Mouse (Mus musculus) midbrain, embryonic 16.5 days (tissue): ENCODE data around the gene Grm5. TPM values are rescaled to one million over a fixed set of nuclear protein-coding genes. Genes with fewer than 3 reads are reported as not detected.

Experiments used
- ATAC-seq: fragments of 200-750 bp; cut with Nextera tagmentation; 2 replicates; pipeline ENCODE4 v1.8.0; 2017; ENCODE audit warnings: moderate TSS enrichment
- H3K27ac ChIP-seq: fragments of 300-500 bp; sonication (generic); 2 replicates; pipeline ENCODE4 v1.5.1; 2014; ENCODE audit warnings: mild to moderate bottlenecking, low read length, mixed read lengths
- H3K27me3 ChIP-seq: fragments of 300-500 bp; sonication (generic); 2 replicates; pipeline ENCODE4 v1.6.1; 2014; ENCODE audit warnings: low read depth, low read length, mixed read lengths; ENCODE audit not compliant: control insufficient read depth, insufficient read depth
- H3K36me3 ChIP-seq: fragments of 300-500 bp; sonication (generic); 2 replicates; pipeline ENCODE4 v1.6.1; 2014; ENCODE audit warnings: mild to moderate bottlenecking, low read length, moderate library complexity, mixed read lengths; ENCODE audit not compliant: control insufficient read depth, insufficient read depth
- H3K4me1 ChIP-seq: fragments of 300-500 bp; sonication (generic); 2 replicates; pipeline ENCODE4 v1.6.1; 2014; ENCODE audit warnings: mild to moderate bottlenecking, low read length, mixed read lengths; ENCODE audit not compliant: control insufficient read depth, insufficient read depth
- H3K4me2 ChIP-seq: fragments of 300-500 bp; sonication (generic); 2 replicates; pipeline ENCODE4 v1.6.1; 2014; ENCODE audit warnings: mild to moderate bottlenecking, low read length, mixed read lengths
- H3K4me3 ChIP-seq: fragments of 300-500 bp; sonication (generic); 2 replicates; pipeline ENCODE4 v1.5.1; 2014; ENCODE audit warnings: low read depth, mild to moderate bottlenecking, low read length, moderate library complexity, mixed read lengths
- H3K9ac ChIP-seq: fragments of 300-500 bp; sonication (generic); 2 replicates; pipeline ENCODE4 v1.6.1; 2014; ENCODE audit warnings: low read depth, low read length, mixed read lengths
- H3K9me3 ChIP-seq: fragments of 300-500 bp; sonication (generic); replicated peaks from 2 replicates; pipeline ENCODE4 v1.6.1; 2014; ENCODE audit warnings: mild to moderate bottlenecking, low read length, mixed read lengths; ENCODE audit not compliant: control insufficient read depth, poor library complexity, severe bottlenecking
- WGBS: fragments of 180-500 bp; shearing (Covaris S2); extraction: QIAGEN DNeasy Blood & Tissue Kit; methylation state at CpG from one replicate; pipeline ENCODE4 v1.1.7; 2014; 5-methylcytosine and 5-hydroxymethylcytosine counted together
- polyA plus RNA-seq: library from polyadenylated mRNA; unstranded; fragments of >200 nt; fragmentation: Nextera tagmentation; extraction: Ambion mirVana; gene quantifications from 2 replicates; pipeline ENCODE4 v1.2.1, GENCODE M21; 2015

Grm5 gene
- polyA plus RNA-seq, 1 experiment from 2014 or later = 66.9 TPM

GRCm38 (mm10) chr7:87650610-87651009 is 66.6 kb downstream of the Grm5 start:
- no peak for ATAC-seq
- H3K9ac ChIP-seq = no peak overlapping the region
- H3K4me3 ChIP-seq = no peak overlapping the region
- H3K4me2 ChIP-seq = no peak overlapping the region
- no peaks in the 10 kb centered on the region for H3K36me3 ChIP-seq
- H3K9me3 ChIP-seq = no peaks in the 10 kb centered on the region
- H3K4me1 ChIP-seq = no peaks in the 10 kb centered on the region
- no peaks in the 10 kb centered on the region for H3K27me3 ChIP-seq
- WGBS = 57% methylated on average over 3 of the region's 3 CpGs
- H3K27ac ChIP-seq = no peak overlapping the region

GRCm38 (mm10) chr7:87661794-87662193 is 77.8 kb downstream of the Grm5 start:
- no peaks in the 10 kb centered on the region for H3K36me3 ChIP-seq
- no peak overlapping the region for H3K9ac ChIP-seq
- no peak overlapping the region for H3K4me3 ChIP-seq
- H3K27ac ChIP-seq = no peak overlapping the region
- H3K27me3 ChIP-seq = no peaks in the 10 kb centered on the region
- H3K9me3 ChIP-seq = no peaks in the 10 kb centered on the region
- no peak for ATAC-seq
- WGBS = 68% methylated on average over 3 of the region's 3 CpGs
- H3K4me2 ChIP-seq = no peak overlapping the region
- H3K4me1 ChIP-seq = no peaks in the 10 kb centered on the region

DNA sequence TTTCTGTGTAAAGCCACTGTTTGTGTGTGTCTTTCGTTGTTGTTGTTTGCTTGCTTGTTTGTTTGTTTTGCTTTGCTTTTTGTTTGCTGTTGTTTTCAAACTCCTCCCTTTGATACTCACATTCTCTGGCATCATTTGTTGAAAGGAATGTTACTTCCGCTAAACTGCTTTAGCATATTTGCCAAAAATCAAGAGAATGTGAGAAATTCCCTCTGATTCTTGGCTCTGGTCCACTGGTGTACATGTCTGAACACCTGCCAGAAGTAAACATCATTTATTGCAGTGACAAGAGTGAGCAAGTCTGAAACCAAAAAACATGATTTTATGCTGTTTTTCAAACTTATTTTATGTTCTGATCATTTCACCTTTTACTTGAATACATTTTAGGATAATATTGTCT is 80.1 kb downstream of the Grm5 start:
- Histone ChIP-seq H3K9me3 (no peaks in the 10 kb centered on the region), H3K9ac (no peak overlapping the region), H3K27me3 (no peaks in the 10 kb centered on the region), H3K4me3 (no peak overlapping the region), H3K4me2 (no peak overlapping the region), H3K27ac (no peak overlapping the region), H3K36me3 (no peaks in the 10 kb centered on the region), H3K4me1 (no peaks in the 10 kb centered on the region)
- ATAC-seq = no peak
- 77% methylated on average over 2 of the region's 2 CpGs for WGBS

DNA sequence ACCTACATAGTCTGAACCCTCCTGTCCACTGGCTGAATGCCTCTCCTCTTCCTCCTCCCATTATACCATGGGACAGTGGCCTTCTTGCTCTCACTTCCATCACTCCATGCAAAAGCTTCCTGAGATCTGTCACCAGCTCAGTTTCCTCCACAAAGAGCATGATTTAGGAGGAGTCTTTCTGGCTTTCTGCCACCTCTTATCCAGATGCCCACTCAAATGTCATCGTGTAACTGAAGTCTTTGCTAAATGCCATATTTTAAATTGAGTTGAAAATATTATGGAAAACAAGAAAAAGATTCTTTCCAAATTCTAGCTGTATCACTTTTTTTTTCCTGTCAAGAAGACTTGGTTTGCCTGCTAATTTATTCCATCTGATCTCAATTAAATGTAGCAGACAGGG is 132.4 kb downstream of the Grm5 start:
- H3K27ac ChIP-seq = no peak overlapping the region
- H3K4me1 ChIP-seq = no peaks in the 10 kb centered on the region
- no peak overlapping the region for H3K4me2 ChIP-seq
- no peak overlapping the region for H3K4me3 ChIP-seq
- H3K36me3 ChIP-seq = no peaks in the 10 kb centered on the region
- no peak for ATAC-seq
- no peaks in the 10 kb centered on the region for H3K27me3 ChIP-seq
- H3K9ac ChIP-seq = no peak overlapping the region
- H3K9me3 ChIP-seq = no peaks in the 10 kb centered on the region
- 75% methylated on average over 1 of the region's 1 CpGs for WGBS

DNA sequence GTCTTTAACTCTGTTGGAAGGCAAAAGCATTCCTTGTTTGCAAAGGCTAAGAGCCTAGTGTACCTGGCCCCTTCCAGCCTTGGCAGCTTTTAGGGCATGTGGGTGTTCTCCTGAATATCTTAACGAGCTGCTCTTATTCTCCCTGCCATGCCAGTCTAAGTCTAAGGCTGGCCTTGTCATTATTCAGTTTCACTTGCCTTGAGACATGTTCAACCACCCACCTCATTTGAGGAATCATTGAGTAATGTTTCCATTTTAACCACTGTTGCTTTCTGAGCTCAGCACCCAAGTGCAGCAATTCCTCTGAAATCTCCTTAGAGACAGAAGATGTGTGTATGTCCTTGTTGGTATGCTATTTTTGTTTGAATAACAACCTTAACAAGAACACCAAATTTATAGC is 134.7 kb downstream of the Grm5 start:
- no peaks in the 10 kb centered on the region for H3K36me3 ChIP-seq
- no peak overlapping the region for H3K27ac ChIP-seq
- no peak overlapping the region for H3K4me2 ChIP-seq
- no peak overlapping the region for H3K4me3 ChIP-seq
- no peaks in the 10 kb centered on the region for H3K4me1 ChIP-seq
- H3K9me3 ChIP-seq = no peaks in the 10 kb centered on the region
- H3K9ac ChIP-seq = no peak overlapping the region
- no peaks in the 10 kb centered on the region for H3K27me3 ChIP-seq
- WGBS = 61% methylated on average over 1 of the region's 1 CpGs
- ATAC-seq = no peak

GRCm38 (mm10) chr7:87734511-87734910 is 150.5 kb downstream of the Grm5 start:
- no peaks in the 10 kb centered on the region for H3K4me1 ChIP-seq
- H3K4me2 ChIP-seq = no peak overlapping the region
- no peak overlapping the region for H3K4me3 ChIP-seq
- no peaks in the 10 kb centered on the region for H3K27me3 ChIP-seq
- no peak overlapping the region for H3K27ac ChIP-seq
- H3K9ac ChIP-seq = no peak overlapping the region
- no peaks in the 10 kb centered on the region for H3K36me3 ChIP-seq
- no peaks in the 10 kb centered on the region for H3K9me3 ChIP-seq
- no peak for ATAC-seq

GRCm38 (mm10) chr7:87761945-87762344 is 178.0 kb downstream of the Grm5 start:
- 46% methylated on average over 2 of the region's 2 CpGs for WGBS
- Histone ChIP-seq H3K27me3 (no peaks in the 10 kb centered on the region), H3K27ac (no peak overlapping the region), H3K4me2 (no peak overlapping the region), H3K36me3 (no peaks in the 10 kb centered on the region), H3K4me3 (no peak overlapping the region), H3K4me1 (no peaks in the 10 kb centered on the region), H3K9ac (no peak overlapping the region), H3K9me3 (no peaks in the 10 kb centered on the region)
- ATAC-seq = no peak

DNA sequence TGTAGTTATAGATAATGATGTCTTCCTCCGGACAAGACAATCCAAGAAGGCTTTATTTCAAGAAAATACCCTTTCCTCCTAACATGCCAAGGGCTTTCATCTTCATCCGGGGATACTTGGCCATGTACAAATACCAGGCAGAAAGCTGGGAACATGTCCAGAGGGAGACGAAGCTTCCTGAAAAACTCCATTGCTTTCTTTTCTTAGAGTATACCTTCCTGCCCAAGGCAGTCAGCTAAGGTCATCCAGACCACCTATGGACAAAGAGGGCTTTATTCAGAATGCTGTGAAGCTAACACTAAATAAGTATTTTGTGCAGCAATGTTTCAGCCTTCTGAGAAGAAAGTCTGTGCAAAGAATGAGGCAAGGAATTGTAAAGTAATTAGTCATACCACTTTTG is 178.4 kb downstream of the Grm5 start:
- Histone ChIP-seq H3K4me3 (no peak overlapping the region), H3K9ac (no peak overlapping the region), H3K4me1 (no peaks in the 10 kb centered on the region), H3K9me3 (no peaks in the 10 kb centered on the region), H3K36me3 (no peaks in the 10 kb centered on the region), H3K27me3 (no peaks in the 10 kb centered on the region), H3K4me2 (no peak overlapping the region), H3K27ac (no peak overlapping the region)
- 36% methylated on average over 3 of the region's 3 CpGs for WGBS
- ATAC-seq = peak; percentile 25; the same call in 1 of the 2 replicates

- Histone ChIP-seq H3K27ac (no peak overlapping the region), H3K27me3 (no peaks in the 10 kb centered on the region), H3K9ac (no peak overlapping the region), H3K4me2 (no peak overlapping the region), H3K36me3 (no peaks in the 10 kb centered on the region), H3K9me3 (no peaks in the 10 kb centered on the region), H3K4me3 (no peak overlapping the region), H3K4me1 (no peaks in the 10 kb centered on the region)
- no peak for ATAC-seq
- WGBS = 87% methylated on average over 1 of the region's 1 CpGs
These were observed 203.6 kb downstream of the Grm5 start for GRCm38 (mm10) chr7:87787560-87787959.

- no peaks in the 10 kb centered on the region for H3K27me3 ChIP-seq
- H3K27ac ChIP-seq = no peak overlapping the region
- no peak overlapping the region for H3K9ac ChIP-seq
- no peak overlapping the region for H3K4me3 ChIP-seq
- no peak for ATAC-seq
- no peaks in the 10 kb centered on the region for H3K4me1 ChIP-seq
- no peaks in the 10 kb centered on the region for H3K9me3 ChIP-seq
- H3K36me3 ChIP-seq = no peaks in the 10 kb centered on the region
- H3K4me2 ChIP-seq = no peak overlapping the region
These were observed 205.0 kb downstream of the Grm5 start for GRCm38 (mm10) chr7:87788963-87789362.
